Mouse (Mus musculus) right cerebral cortex, postnatal 25 days (tissue): ENCODE measurements around the gene Fam104a.
"Not testable (repeated sequence)": the region's sequence is repeated elsewhere in the genome, so short reads cannot be mapped to it uniquely, and the experiment has no call there.

ENCODE experiments used
- DNase-seq: peaks from one replicate; pipeline ENCODE4 v3.0.0; 2022

Gene Fam104a

DNA sequence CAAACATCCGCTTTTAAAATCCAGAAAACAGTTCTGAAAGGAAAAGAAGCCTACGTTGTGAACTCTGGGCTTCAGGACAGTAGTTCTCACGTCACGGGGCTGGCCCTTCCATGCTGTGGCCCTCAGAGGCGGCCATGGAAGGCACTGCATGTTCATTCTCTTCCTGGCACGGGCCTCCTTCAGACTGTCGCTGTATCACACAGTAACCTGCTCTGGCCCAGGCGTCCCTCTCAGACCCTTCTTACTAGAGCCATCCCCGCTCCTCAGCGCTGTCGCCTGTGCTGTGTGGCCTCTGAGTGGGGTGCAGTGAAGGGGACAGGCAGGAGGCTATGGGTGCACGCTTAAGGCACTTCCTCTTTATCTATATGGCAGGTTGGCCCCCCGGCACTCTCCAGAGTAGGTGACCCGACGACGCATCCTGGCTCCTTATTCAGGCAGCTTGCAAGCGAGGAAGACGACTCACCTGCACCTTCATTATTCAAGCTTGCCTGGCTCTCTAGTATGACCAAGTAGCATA lies 22.1 kb downstream of the Fam104a start:
- no peak for DNase-seq

- DNase-seq = no peak
Measured at GRCm38 (mm10) chr11:113660940-113661339, 23.0 kb downstream of the Fam104a start.

DNA sequence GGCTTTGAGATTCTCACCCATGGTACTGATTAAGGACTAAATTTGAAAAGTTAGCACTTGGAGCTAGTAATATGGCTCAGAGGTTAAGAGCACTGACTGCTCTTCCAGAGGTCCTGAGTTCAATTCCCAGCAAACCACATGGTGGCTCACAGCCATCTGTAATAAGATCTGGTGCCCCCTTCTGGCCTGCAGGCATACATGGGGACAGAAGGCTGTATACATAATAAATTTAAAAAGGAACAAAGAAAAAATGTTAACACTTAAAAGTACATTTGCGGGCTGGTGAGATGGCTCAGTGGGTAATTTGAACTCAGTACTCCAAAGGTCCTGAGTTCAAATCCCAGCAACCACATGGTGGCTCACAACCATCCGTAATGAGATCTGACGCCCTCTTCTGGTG lies 23.7 kb downstream of the Fam104a start:
- DNase-seq = not testable (repeated sequence)

GRCm38 (mm10) chr11:113658763-113659162 lies 25.2 kb downstream of the Fam104a start:
- DNase-seq = no peak

DNA sequence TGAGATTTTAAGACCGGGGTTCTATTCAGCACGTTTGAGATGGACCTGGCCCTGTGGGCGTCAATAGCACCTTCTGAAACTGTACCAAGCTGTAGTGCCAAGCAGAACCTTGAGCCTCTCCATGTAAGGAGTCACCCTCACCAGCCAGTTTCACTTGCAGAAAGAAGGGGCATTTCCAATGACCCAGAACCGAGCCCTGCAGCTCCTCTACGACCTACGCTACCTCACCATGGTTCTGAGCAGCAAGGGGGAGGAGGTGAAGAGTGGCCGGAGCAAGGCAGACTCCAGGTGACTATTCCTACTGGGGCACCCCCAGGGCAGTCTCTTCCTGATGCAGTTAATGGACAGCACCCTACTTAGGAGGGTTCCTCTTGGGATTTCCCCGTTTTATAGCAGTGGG lies 25.6 kb downstream of the Fam104a start:
- DNase-seq = no peak

- no peak for DNase-seq
Measured at GRCm38 (mm10) chr11:113657221-113657620, 26.7 kb downstream of the Fam104a start.

DNA sequence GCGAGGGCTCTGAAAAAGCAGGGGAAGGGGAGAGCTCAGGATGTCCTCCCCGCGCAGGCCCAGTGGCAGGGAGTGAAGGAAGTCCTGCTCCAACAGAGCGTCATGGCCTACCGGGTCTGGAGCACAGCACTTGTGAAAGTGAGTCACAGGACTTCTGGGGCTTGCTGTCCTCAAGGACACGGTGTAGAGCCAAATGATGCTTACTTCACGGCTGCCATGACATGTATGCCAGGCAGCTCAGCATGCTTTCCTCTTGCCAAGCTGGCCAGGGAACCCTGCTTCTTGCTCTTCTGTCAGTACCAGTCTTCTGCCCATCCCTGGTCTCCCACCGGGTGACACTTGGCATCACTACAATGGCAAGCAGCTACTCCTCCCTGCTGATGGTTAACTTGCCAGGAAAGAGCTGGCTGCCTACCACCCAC lies 27.4 kb downstream of the Fam104a start:
- DNase-seq = no peak

- peak; percentile 53 for DNase-seq
Measured at GRCm38 (mm10) chr11:113654561-113655270, 29.2 kb downstream of the Fam104a start.

DNA sequence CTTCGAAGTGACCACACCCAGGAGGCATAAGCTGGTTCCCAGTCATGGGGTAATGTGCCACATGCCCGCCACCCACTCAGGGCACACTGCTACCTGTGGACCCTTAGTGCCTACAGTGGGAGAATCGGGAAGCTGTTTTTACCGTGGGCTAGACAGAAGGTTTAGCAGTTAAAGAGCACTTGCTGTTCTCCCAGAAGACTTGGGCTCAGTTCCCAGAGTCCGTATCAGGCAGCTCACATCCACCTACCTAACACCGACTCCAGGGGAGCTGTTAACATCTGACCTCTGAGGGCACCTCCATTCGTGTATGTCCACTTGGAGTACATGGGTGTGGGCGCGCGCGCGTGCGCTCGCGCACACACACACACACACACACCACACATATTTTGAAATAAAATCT lies 29.9 kb downstream of the Fam104a start:
- no peak for DNase-seq

- no peak for DNase-seq
Measured at GRCm38 (mm10) chr11:113652516-113652915, 31.4 kb downstream of the Fam104a start.

DNA sequence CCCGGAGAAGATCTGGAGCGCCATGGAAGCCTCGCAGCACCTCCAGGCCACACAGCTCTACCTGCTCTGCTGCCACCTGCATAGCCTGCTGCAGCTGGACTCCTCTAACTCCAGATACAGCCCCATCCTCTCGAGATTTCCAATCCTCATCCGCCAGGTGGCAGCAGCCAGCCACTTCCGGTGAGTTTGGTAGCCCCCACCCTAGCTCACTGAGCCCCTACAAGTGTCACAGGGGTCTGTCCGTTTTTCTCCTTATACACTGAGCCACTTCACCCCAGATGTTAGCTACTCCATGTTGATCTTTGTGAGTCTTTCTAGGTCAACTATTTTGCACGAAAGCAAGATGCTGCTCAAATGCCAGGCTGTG lies 32.1 kb downstream of the Fam104a start:
- no peak for DNase-seq

DNA sequence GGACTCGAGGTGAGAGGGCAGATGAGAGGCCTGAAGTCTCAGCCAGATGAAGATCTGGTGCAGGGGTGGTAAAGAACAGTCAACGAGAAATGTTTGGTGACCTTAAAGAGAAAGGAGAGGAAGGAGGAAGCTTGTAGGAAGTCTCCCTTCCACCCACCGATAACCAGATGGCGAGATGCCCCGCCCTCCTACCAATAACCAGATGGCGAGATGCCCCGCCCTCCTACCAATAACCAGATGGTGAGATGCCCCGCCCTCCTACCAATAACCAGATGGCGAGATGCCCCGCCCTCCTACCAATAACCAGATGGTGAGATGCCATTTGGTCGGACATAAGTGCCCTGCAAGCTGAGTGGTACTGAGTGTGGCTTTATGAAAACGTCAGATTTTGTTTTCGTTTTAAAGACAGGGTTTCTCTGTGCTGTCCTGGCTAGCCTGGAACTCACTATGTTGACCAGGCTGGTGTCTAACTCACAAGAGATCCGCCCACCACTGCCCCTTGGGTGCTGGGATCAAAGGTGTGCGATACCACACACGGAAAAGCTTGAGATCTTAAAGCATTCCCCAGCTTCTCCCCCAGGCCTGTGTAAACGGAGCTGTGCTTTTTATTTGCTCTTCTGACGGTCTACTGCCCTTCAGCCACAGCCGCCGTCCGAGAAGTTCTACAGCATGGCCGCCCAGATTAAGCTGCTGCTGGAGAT lies 32.6 kb downstream of the Fam104a start:
- DNase-seq = no peak

GRCm38 (mm10) chr11:113649353-113650210 lies 34.4 kb downstream of the Fam104a start, which contains the start of gene Slc39a11:
TSS of gene Slc39a11 (minus strand) at chr11:113650079.
- peak; percentile 78 for DNase-seq

GRCm38 (mm10) chr11:113648690-113649352 lies 35.1 kb downstream of the Fam104a start, which contains the start of gene Cog1:
TSS of gene Cog1 (plus strand) at chr11:113649169.
- DNase-seq = no peak

GRCm38 (mm10) chr11:113648152-113648551 lies 35.8 kb downstream of the Fam104a start:
- DNase-seq = peak; percentile 82

- DNase-seq = no peak
Measured at GRCm38 (mm10) chr11:113645181-113645580, 38.8 kb downstream of the Fam104a start.

GRCm38 (mm10) chr11:113638680-113639079 lies 45.3 kb downstream of the Fam104a start:
- DNase-seq = no peak

GRCm38 (mm10) chr11:113634699-113635121 lies 49.2 kb downstream of the Fam104a start:
- DNase-seq = no peak

DNA sequence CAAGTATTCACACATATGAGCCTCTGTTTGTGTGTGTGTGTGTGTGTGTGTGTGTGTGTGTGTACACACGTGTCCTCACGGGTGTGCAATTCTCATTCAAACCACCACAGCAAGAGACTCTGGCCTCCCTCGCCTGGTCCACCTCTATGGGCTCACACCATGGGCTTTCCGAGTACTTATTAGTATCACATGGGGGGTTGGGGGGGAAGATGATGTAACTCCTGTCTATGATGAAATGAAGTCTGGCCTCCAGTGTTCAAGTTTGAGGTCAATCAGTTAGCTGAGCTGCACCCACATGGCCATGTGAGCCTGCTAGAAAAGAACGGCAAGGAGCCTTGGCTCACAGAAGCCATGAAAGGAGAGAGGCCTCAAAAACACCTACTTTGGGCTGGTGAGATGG lies 50.6 kb downstream of the Fam104a start:
- DNase-seq = no peak

DNA sequence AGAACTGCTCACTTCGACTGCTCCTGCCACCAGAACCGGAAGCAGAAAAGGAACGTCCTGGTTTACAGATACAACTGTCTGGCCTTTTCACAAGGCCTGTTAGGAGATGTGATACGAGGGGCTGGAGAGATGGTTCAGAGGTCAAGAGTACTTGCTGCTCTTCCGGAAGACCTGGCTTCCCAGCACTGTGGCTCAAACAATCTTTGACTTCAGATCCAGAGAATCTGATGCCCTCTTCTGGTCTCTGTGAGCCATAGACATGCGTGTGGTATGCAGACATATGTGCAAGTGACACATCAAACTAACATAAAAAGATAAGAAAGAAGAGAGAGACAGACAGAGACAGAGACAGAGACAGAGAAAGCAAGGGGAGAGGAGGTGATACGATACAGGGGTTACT lies 51.7 kb downstream of the Fam104a start:
- no peak for DNase-seq

GRCm38 (mm10) chr11:113631862-113632261 lies 52.1 kb downstream of the Fam104a start:
- DNase-seq = no peak

DNA sequence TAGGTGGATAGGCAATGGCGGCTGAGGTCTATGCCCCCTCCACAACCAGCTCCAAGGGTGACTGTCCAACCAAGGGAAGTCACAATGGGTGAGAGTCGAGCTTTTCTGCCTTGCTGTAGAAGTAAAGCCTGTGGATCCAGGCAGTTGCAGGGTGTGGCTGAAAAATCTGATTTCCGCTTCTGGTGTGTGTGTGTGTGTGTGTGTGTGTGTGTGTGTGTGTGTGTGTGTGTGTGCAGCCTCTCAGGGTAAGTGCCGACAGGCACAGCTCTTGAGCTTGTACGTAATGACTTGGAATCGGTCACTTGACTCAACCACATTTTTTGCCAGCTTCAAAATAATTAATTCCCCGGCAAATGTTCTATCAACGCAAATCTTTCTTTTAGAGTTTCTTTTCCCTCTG lies 52.7 kb downstream of the Fam104a start:
- no peak for DNase-seq

DNA sequence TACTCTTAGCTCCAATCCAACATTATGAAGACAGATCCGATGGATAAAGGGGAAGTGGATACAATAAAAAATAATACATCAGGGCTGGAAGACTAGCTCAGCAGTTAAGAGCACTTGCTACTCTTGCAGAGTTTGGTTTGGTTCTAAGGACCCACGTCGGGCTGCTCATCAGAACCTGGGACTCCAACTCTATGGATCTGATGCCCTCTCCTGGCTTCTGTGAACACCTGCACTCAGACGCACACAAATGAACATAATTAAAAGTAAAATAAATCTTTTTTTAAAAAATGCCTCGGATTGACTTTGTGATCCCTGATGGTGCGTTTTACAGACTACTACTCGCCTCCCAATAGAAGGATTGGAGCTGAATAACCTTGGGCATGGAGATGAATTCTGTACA lies 53.3 kb downstream of the Fam104a start:
- DNase-seq = no peak
